ENCODE assay signal across 23 mouse cellular contexts in genomic region chr12:107750285-107750927, GRCm38 (mm10).
"Had no signal": no experiment of that assay in that cellular context is flagged by ENCODE, and none has a peak within 500 bp of the region (broad histone marks: within the 10 kb centered on the region; RNA-seq: fewer than 3 reads in every experiment).

No protein-coding gene starts in this region.

- H3K4me3 ChIP-seq: layer of hippocampus, adult 2 months; limb, embryonic 12.5 days; limb, embryonic 15.5 days; liver, embryonic 12.5 days; liver, embryonic 15.5 days; lung, embryonic 15.5 days; midbrain, embryonic 13.5 days; myocyte; neural tube, embryonic 13.5 days; stomach, embryonic 15.5 days had no signal

- H3K9me3 ChIP-seq: limb, embryonic 12.5 days; limb, embryonic 15.5 days; liver, embryonic 12.5 days; liver, embryonic 15.5 days; lung, embryonic 15.5 days; midbrain, embryonic 13.5 days; neural tube, embryonic 13.5 days; stomach, embryonic 15.5 days had no signal

- H3K27ac ChIP-seq: kidney, postnatal 0 days; layer of hippocampus, adult 2 months; limb, embryonic 15.5 days; liver, embryonic 12.5 days; liver, embryonic 15.5 days; lung, embryonic 15.5 days; midbrain, embryonic 13.5 days; neural tube, embryonic 13.5 days; stomach, embryonic 15.5 days had no signal

- H3K4me2 ChIP-seq: limb, embryonic 12.5 days; limb, embryonic 15.5 days; liver, embryonic 12.5 days; liver, embryonic 15.5 days; lung, embryonic 15.5 days; midbrain, embryonic 13.5 days; neural tube, embryonic 13.5 days; stomach, embryonic 15.5 days had no signal

- DNase-seq: kidney, adult 2 months; kidney, postnatal 25 days; layer of hippocampus, adult 9-11 months; lung, adult 18-20 months; lung, postnatal 10 days; lung, postnatal 4 days; retina, postnatal 1 day; right cerebral cortex, postnatal 25 days; spleen, adult 18-20 months; thymus, adult 18-20 months; thymus, postnatal 36 days had no signal

- H3K27me3 ChIP-seq: limb, embryonic 15.5 days; liver, embryonic 12.5 days; liver, embryonic 15.5 days; lung, embryonic 15.5 days; midbrain, embryonic 13.5 days; neural tube, embryonic 13.5 days; stomach, embryonic 15.5 days had no signal

- H3K4me1 ChIP-seq: liver, embryonic 12.5 days; liver, embryonic 15.5 days had no signal

- H3K9ac ChIP-seq: limb, embryonic 12.5 days; limb, embryonic 15.5 days; liver, embryonic 12.5 days; liver, embryonic 15.5 days; lung, embryonic 15.5 days; midbrain, embryonic 13.5 days; neural tube, embryonic 13.5 days; stomach, embryonic 15.5 days had no signal

- H3K36me3 ChIP-seq: limb, embryonic 12.5 days; limb, embryonic 15.5 days; liver, embryonic 12.5 days; liver, embryonic 15.5 days; lung, embryonic 15.5 days; midbrain, embryonic 13.5 days; neural tube, embryonic 13.5 days; stomach, embryonic 15.5 days had no signal

- ATAC-seq: liver, embryonic 12.5 days; midbrain, embryonic 13.5 days; midbrain, embryonic 16.5 days had no signal
